Mouse (Mus musculus) testis, postnatal 14 days (tissue): ENCODE measurements at regions not wholly inside any gene's neighbourhood (a gene's known extent, or its start where the extent isn't known, plus 50 kb on each side); places are given as distances from the start of the nearest gene placed in this dataset.

Source experiments
- DNase-seq: peaks from one replicate; pipeline ENCODE4 v3.0.0; 2021; ENCODE audit warnings: low spot score

GRCm38 (mm10) chr11:19468373-19468772 lies 449.6 kb upstream of the Meis1 start:
- no peak for DNase-seq

GRCm38 (mm10) chr11:19468803-19469202 lies 450.0 kb upstream of the Meis1 start:
- no peak for DNase-seq

- DNase-seq: no peak
Measured at GRCm38 (mm10) chr11:19470648-19471341, 452.0 kb upstream of the Meis1 start.

GRCm38 (mm10) chr11:19475068-19475786 lies 448.9 kb upstream of the Spred2 start:
- no peak for DNase-seq

- no peak for DNase-seq
Measured at GRCm38 (mm10) chr11:19493089-19493756, 431.0 kb upstream of the Spred2 start.

GRCm38 (mm10) chr11:19521721-19522120 lies 402.5 kb upstream of the Spred2 start:
- DNase-seq: no peak

- DNase-seq: no peak
Measured at GRCm38 (mm10) chr11:19523853-19524487, 400.2 kb upstream of the Spred2 start.

GRCm38 (mm10) chr11:19529126-19529525 lies 395.0 kb upstream of the Spred2 start:
- no peak for DNase-seq

- DNase-seq: no peak
Measured at GRCm38 (mm10) chr11:19530652-19531051, 393.5 kb upstream of the Spred2 start.

- DNase-seq: no peak
Measured at GRCm38 (mm10) chr11:19531255-19532003, 392.7 kb upstream of the Spred2 start.

GRCm38 (mm10) chr11:19532867-19533266 lies 391.3 kb upstream of the Spred2 start:
- no peak for DNase-seq

- DNase-seq: no peak
Measured at GRCm38 (mm10) chr11:19533701-19534100, 390.5 kb upstream of the Spred2 start.

GRCm38 (mm10) chr11:19535215-19535614 lies 389.0 kb upstream of the Spred2 start:
- no peak for DNase-seq

- DNase-seq: no peak
Measured at GRCm38 (mm10) chr11:19546226-19546625, 377.9 kb upstream of the Spred2 start.

GRCm38 (mm10) chr11:19554316-19554946 lies 369.7 kb upstream of the Spred2 start:
- DNase-seq: no peak

GRCm38 (mm10) chr11:19554947-19555770 lies 369.0 kb upstream of the Spred2 start:
- no peak for DNase-seq

GRCm38 (mm10) chr11:19560452-19560851 lies 363.7 kb upstream of the Spred2 start:
- DNase-seq: no peak

GRCm38 (mm10) chr11:19562668-19563067 lies 361.5 kb upstream of the Spred2 start:
- DNase-seq: no peak

- DNase-seq: no peak
Measured at GRCm38 (mm10) chr11:19585228-19585627, 338.9 kb upstream of the Spred2 start.
